Mouse (Mus musculus) 416B (cell line): ENCODE data around the gene 2610042L04Rik.
"Not testable (repeated sequence)": the region's sequence is repeated elsewhere in the genome, so short reads cannot be mapped to it uniquely, and the experiment has no call there.

Source experiments
- DNase-seq: peaks from one replicate; pipeline ENCODE4 v3.0.0; 2011; ENCODE audit warnings: low read depth

Gene 2610042L04Rik

DNA sequence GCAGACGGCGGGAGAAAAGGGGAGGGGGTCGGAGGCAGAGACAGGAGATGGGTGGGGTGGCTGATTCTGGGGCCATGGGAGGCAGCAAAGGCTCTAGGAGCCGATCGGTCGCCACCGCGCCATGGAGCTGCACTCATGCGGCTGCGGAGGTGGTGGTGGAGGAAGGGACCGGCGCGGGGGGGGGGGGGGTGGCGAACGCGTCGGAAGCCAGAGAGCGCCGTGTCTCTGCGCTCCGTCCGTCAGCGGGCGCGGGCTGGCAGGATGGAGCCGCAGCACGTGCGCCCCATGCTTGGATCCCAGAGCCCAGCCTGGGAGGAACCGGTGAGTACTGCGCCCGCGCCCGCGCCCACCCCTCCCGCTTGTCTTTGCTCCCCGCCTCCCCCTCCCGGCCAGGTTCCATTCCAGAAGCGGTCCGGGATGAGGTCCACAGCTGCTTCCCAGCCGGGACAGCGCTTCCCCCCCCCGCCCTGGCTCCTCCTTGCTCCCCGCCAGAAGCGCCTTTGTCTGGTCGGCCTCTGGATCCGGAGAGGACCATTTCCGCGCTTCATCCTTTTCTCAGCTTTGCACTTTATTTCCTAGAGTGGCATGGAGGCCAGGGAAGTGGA is at the start of gene 2610042L04Rik:
TSS of gene 2610042L04Rik (plus strand) at position 288 of the 605 bp plus-strand sequence.
- DNase-seq, result not testable (repeated sequence)

DNA sequence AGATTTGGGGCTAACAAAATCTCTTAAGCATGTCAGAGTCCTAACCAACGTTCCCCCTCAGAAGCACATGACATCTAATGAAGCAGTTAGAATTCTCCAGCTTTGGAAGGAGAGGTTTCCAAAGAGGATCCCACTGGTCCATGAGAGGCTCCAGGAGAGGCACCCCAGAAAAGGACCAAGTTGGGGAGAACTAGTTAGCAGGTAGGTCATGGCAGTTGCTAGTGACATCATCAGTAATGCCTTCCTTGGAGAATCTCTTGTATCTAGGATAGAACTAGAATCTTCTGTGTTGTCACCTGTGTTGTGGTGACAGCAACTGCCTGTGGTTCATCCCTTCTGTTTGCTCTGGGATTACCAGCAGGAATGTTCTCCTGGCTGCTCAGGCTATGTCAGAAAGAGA is 17.6 kb upstream of the 2610042L04Rik start, which contains the start of gene Gm3149:
TSS of gene Gm3149 (plus strand) at position 301 of the 400 bp plus-strand sequence.
- DNase-seq, result not testable (repeated sequence)

DNA sequence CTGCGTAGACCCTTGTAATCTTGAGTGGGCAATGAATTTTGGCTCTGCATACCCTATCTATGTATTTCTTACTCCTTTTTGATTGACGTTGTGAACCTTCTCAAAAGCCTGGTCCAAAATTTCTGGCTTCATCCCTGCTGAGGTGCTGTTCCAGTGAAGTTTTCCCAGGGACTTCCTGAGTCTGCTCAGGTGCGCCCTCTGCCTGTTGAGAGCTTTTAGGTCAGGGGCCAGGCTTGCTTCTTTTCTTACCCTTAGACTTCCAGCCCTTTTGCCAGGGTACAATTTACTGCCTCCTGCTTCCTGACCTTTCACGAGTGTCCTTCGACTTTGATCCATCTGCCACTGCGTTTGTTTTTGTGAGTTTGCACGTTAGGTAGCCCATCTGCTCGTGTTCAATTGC is 943 bp downstream of the 2610042L04Rik start:
- DNase-seq, result not testable (repeated sequence)

DNA sequence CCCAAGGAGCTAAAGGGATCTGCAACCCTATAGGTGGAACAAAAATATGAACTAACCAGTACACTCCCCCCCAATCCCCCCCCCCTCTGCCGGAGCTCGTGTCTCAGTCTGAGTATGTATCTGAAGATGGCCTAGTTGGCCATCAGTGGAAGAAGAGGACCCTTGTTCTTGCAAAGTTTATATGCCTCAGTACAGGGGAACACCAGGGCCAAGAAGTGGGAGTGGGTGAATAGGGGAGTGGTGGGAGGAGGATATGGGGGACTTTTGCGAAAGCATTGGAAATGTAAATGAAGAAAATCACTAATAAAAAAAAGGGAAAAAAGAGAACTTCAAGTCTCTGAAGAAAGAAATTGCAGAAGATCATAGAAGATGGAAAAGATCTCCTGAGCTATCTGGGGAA is 34.4 kb downstream of the 2610042L04Rik start:
- not testable (repeated sequence) for DNase-seq

DNA sequence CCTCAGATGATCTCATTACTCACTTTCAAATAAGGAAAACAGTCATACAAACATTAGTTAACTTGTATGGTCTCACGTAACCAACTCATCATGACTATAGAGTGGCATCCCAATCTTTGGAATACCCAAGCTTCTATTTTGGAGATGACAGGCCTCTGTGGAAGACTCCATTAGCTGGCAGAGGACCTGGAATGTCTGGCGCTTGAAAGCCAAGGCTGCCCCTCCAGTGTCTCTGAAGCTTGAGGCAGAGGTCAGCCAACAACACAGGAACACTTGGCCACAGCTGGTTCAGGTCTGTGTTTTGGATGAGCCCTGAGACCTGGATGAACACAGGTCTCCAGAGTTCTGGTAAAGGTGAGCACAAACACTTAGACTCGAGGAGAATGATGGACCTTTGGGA is 35.1 kb downstream of the 2610042L04Rik start:
- DNase-seq, result not testable (repeated sequence)

DNA sequence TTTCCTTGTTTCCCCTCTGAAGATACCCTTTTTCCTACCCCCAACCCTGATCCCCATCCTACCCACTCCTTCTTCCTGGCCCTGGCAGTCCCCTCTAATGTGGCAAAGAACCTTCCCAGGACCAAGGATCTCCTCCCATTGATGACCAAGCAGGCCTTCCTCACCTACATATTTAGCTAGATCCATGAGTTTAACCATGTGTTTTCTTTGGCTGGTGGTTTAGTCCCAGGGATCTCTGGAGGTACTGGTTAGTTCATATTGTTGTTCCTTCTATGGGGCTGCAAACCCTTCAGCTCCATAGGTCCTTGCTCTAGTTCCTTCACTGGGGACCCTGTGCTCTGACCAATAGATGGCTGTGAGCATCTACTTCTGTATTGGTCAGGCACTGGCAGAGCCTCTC is 43.3 kb downstream of the 2610042L04Rik start:
- not testable (repeated sequence) for DNase-seq

DNA sequence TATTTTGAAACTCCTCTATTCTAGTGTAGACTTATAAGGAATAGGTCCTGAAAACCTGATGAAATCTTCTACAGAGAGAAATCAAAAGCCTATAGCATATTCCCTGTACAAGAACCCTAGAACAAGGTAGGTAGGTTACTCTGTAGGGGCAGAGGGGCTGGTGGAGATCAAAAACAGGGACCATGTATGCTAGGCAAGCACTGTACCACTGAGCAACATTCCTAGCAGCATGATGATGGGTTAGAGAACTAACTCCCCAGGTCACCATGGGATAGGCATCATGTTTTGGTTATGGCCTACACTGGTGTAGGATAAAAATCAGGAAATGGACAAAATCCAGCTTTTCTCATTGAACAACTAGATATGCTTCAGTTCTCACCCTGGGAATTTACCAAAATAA is 51.0 kb downstream of the 2610042L04Rik start:
- not testable (repeated sequence) for DNase-seq

DNA sequence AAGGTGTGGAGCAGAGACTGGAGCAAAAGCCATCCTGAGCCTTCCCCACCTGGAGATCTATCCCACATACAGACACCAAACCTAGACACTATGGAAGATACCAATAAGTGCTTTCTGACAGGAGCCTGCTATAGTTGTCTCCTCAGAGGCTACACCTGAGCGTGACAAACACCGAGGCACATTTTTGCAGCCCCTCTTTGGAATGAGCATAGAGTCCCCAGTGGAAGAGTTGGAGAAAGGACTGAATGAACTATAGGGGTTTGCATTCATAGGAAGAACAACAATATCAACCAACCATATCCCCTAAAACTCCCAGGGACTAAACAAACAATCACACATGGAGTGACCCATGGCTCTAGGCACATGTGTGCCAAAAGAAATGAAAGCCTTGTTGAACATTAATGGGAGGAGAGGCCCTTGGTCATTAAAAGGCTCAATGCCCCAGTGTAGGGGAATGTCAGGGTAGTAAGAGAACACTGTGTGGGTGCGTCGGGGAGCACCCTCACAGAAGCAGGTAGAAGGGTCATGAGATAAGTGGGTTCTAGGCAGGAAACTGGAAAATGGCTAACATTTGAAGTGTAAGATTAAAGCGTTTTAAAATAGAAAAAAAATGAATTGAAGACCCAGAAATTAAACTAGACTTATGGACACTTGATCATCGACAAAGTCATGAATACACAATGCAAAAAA is 58.4 kb downstream of the 2610042L04Rik start:
- not testable (repeated sequence) for DNase-seq

DNA sequence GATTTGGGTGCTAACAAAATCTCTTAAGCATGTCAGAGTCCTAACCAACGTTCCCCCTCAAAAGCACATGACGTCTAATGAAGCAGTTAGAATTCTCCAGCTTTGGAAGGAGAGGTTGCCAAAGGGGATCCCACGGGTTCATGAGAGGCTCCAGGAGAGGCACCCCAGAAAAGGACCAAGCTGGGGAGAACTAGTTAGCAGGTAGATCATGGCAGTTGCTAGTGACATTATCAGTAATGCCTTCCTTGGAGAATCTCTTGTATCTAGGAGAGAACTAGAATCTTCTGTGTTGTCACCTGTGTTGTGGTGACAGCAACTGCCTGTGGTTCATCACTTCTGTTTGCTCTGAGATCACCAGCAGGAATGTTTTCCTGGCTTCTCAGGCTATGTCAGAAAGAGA is 62.7 kb downstream of the 2610042L04Rik start, which contains the start of gene Gm3159:
TSS of gene Gm3159 (plus strand) at position 301 of the 400 bp plus-strand sequence.
- not testable (repeated sequence) for DNase-seq

DNA sequence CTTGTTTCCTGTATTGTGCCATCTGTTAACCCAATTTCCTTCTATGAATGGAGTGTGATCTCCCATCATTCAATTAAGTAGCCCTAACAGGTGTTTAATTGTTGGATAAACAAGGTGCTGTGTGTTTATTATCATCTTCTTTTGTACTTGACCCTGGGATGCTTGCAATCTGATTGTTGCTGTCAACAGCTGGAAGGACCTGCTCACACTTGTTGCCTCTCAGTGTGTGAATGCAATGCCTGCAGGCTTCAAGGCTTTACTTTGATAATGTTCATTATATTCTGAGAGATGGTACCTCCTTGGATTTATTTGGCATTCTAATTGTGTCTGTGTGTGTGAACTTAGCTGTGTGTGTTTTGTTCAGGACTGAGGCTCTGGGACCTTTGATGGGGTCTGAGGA is 64.1 kb downstream of the 2610042L04Rik start:
- DNase-seq, result not testable (repeated sequence)

DNA sequence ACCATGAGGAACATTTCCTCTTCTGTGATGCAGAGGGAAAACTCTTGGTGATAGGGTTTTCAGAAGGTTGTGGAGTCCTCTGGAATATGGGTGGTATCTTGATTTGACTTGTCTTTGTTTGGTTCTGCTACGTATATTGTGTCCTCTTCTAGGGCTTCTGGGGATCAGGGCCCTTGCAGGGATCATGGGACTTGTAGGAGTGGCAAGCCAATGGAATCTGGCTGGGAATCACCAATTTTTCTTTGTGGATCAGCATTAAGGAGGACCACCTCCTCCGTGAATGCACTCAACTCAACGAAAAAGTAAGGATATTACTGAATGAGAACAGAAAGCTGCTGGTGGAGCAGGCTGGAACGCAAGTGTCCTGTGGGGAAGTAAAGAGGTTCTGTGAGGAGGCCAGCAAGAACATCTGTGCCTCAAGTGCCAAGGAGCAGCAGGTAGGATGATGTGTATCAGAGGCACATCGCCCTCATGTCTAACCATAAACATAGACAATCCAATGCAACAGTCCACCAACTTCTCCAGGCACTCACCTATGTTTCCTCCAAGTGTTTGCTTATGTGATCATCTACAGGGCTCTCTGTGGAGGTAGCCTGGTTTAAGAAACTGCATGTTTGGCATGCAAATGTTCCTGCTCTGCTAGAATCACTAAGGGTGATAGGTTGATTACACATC is 65.7 kb downstream of the 2610042L04Rik start:
- DNase-seq, result not testable (repeated sequence)

DNA sequence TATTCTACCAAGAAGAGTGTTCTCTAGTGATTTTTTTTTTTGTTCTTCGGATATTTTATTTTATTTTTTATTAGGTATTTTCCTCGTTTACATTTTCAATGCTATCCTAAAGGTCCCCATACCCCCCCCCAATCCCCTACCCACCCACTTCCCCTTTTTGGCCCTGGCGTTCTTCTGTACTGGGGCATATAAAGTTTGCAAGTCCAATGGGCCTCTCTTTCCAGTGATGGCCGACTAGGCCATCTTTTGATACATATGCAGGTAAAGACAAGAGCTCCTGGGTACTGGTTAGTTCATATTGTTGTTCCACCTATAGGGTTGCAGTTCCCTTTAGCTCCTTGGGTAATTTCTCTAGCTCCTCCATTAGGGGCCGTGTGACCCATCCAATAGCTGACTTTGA is 66.7 kb downstream of the 2610042L04Rik start:
- not testable (repeated sequence) for DNase-seq

DNA sequence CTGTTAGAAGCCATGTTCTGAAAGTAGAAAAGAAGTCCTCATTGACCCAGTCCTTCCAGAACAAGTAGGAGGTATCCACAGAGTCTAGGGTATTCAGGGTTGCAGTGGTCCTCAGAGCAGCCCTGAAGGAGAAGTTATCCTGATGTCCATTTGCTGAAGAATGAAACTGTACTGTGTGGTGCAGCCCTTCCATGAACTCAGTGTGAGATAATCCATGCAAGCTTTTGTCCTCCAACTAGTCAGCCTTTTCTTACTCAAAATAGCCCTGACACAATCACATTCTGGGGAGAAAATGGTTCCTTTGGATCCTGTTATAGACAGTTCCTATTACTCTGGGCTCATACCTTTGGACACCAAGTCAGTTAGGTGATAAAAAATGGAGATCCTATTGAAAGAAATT is 69.3 kb downstream of the 2610042L04Rik start:
- not testable (repeated sequence) for DNase-seq
